ENCODE assay signal across 9 mouse cellular contexts in the genomic region with DNA sequence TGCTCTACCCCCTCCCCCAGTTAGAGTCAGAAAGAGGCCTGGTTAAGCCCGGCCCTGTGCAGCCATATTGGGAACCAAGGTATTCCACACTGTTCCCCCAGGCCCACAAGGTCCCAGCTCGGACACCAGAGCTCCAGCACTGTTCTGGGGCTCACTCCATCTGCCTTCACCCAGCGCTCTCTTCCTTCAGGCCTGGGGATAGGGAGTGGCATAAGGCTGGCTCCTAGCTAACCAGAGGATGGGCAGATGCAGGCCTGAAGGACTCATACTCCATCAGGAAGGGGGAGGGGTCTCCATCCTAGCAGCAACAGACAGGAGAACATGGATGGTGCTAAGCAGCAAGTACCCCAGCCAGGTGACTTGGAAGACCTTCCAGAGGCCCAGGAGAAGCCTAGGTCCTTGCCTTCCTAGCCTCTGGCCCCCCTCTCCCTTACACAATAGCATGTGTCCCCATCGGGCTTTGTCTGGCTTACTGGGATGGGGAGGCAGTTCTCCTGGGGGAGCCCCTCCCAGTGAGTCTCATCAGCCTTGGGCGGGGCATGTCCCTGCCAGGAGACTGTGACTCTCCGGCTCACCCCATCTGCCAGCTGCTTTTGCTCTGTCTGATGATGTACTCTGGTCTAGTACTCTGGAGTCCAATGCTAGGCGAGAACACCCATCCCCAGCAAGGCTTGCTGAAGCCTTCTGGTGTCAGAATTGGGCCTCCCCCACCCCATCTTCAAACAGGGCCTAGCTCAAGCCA. TPM values are rescaled to one million over a fixed set of nuclear protein-coding genes. Genes with fewer than 3 reads are reported as not detected.
DNase-seq lines count a peak whose midpoint lies in the region; ATAC-seq and TF ChIP-seq lines count a peak whose summit lies in the region.
"Had no signal": no experiment of that assay in that cellular context is flagged by ENCODE, and none has a peak within 500 bp of the region (broad histone marks: within the 10 kb centered on the region; RNA-seq: fewer than 3 reads in every experiment).

No protein-coding gene starts in this region.

- H3K4me1 ChIP-seq in heart, embryonic 12.5 days (replicated peaks) = peaks cover 20% of the 10 kb centered on the region
- peaks cover 42% of the 10 kb centered on the region for H3K4me1 ChIP-seq in embryonic facial prominence, embryonic 10.5 days
- peaks cover 11% of the 10 kb centered on the region; the same call in 1 of the 2 replicates for H3K4me1 ChIP-seq in intestine, embryonic 14.5 days (replicated peaks; ENCODE audit: control insufficient read depth, insufficient read depth, low read length)
- H3K4me1 ChIP-seq in neural tube, embryonic 15.5 days = peaks cover 43% of the 10 kb centered on the region

- no peak for DNase-seq in heart, postnatal 10 days
- peak; percentile 9 for DNase-seq in embryonic facial prominence, embryonic 10.5 days (ENCODE audit: low spot score)
- DNase-seq in intestine, embryonic 14.5 days (ENCODE audit: low spot score) = no peak
- DNase-seq in adrenal gland, postnatal 10 days = no peak
- DNase-seq in embryo, embryonic 10 days (ENCODE audit: low spot score) = no peak

- peak overlapping the region; percentile 50 for H3ac ChIP-seq in C2C12 (ENCODE audit: control insufficient read depth, insufficient read length, low read depth)

- no peak overlapping the region for H3K27ac ChIP-seq in heart, embryonic 12.5 days (ENCODE audit: poor library complexity, severe bottlenecking)
- H3K27ac ChIP-seq in embryonic facial prominence, embryonic 10.5 days (replicated peaks) = peak overlapping the region; percentile 88
- no peak overlapping the region for H3K27ac ChIP-seq in intestine, embryonic 14.5 days (ENCODE audit: low read depth)
- H3K27ac ChIP-seq in neural tube, embryonic 15.5 days (replicated peaks) = peak overlapping the region; percentile 87

- peaks cover 80% of the 10 kb centered on the region for H3K27me3 ChIP-seq in heart, embryonic 12.5 days (replicated peaks)
- H3K27me3 ChIP-seq in C2C12 (ENCODE audit: control insufficient read depth, insufficient read depth, insufficient read length) = no peaks in the 10 kb centered on the region
- H3K27me3 ChIP-seq in embryonic facial prominence, embryonic 10.5 days (replicated peaks; ENCODE audit: low read depth, poor library complexity, severe bottlenecking) = peaks cover 92% of the 10 kb centered on the region
- H3K27me3 ChIP-seq in intestine, embryonic 14.5 days (replicated peaks; ENCODE audit: control insufficient read depth, insufficient read depth, low read length) = peaks cover 36% of the 10 kb centered on the region
- H3K27me3 ChIP-seq in neural tube, embryonic 15.5 days (replicated peaks) = peaks cover 29% of the 10 kb centered on the region

- H3K9me3 ChIP-seq in heart, embryonic 12.5 days (replicated peaks) = no peaks in the 10 kb centered on the region
- H3K9me3 ChIP-seq in embryonic facial prominence, embryonic 10.5 days = no peaks in the 10 kb centered on the region
- H3K9me3 ChIP-seq in intestine, embryonic 14.5 days (ENCODE audit: control insufficient read depth, low read length) = no peaks in the 10 kb centered on the region
- no peaks in the 10 kb centered on the region for H3K9me3 ChIP-seq in neural tube, embryonic 15.5 days (replicated peaks)

- no peak for TF ChIP-seq CTCF in C2C12 (IDR thresholded peaks at IDR 0.05; ENCODE audit: control insufficient read depth, insufficient read depth, insufficient read length)

- peak overlapping the region; percentile 95 for H3K4me2 ChIP-seq in heart, embryonic 12.5 days
- H3K4me2 ChIP-seq in intestine, embryonic 14.5 days (ENCODE audit: low read length) = peak overlapping the region; percentile 80
- H3K4me2 ChIP-seq in neural tube, embryonic 15.5 days = peak overlapping the region; percentile 92

- WGBS in heart, embryonic 12.5 days = 71% methylated on average over 7 of the region's 7 CpGs
- WGBS in embryonic facial prominence, embryonic 10.5 days = 55% methylated on average over 7 of the region's 7 CpGs
- 74% methylated on average over 7 of the region's 7 CpGs for WGBS in intestine, embryonic 14.5 days
- WGBS in neural tube, embryonic 15.5 days = 37% methylated on average over 7 of the region's 7 CpGs

- ATAC-seq in heart, embryonic 12.5 days (ENCODE audit: insufficient number of reproducible peaks, low FRiP score) = no peak
- no peak for ATAC-seq in intestine, embryonic 14.5 days (replicated peaks; ENCODE audit: low FRiP score, low TSS enrichment, low read depth)
- no peak for ATAC-seq in neural tube, embryonic 15.5 days (ENCODE audit: low FRiP score)

- intact Hi-C loops in heart, postnatal 10 days (cut with DNase I) = loop anchor here (5.0 kb wide), 2 partner anchors 169 to 229 kb away; no protein-coding TSS in a partner anchor

- no peaks in the 10 kb centered on the region for H3K36me3 ChIP-seq in heart, embryonic 12.5 days
- H3K36me3 ChIP-seq in C2C12 (ENCODE audit: control insufficient read depth, insufficient read depth) = peaks cover 22% of the 10 kb centered on the region
- H3K36me3 ChIP-seq in embryonic facial prominence, embryonic 10.5 days (replicated peaks) = peaks cover 22% of the 10 kb centered on the region
- H3K36me3 ChIP-seq in intestine, embryonic 14.5 days (ENCODE audit: control insufficient read depth, insufficient read depth, low read length) = peaks cover 13% of the 10 kb centered on the region
- H3K36me3 ChIP-seq in neural tube, embryonic 15.5 days = peaks cover 17% of the 10 kb centered on the region
- H3K36me3 ChIP-seq: G1E had no signal

- H3K4me3 ChIP-seq in heart, embryonic 12.5 days = peak overlapping the region; percentile 71; the same call in 1 of the 2 replicates
- peak overlapping the region; percentile 44 for H3K4me3 ChIP-seq in C2C12 (ENCODE audit: insufficient read depth, poor library complexity, severe bottlenecking)
- H3K4me3 ChIP-seq in embryonic facial prominence, embryonic 10.5 days = peak overlapping the region; percentile 70
- H3K4me3 ChIP-seq in intestine, embryonic 14.5 days (ENCODE audit: low read depth, low read length) = peak overlapping the region; percentile 70
- peak overlapping the region; percentile 85 for H3K4me3 ChIP-seq in neural tube, embryonic 15.5 days (replicated peaks)

- H3K79me3 ChIP-seq in C2C12 (ENCODE audit: low read depth) = no peaks in the 10 kb centered on the region

- peaks cover 19% of the 10 kb centered on the region for H3K79me2 ChIP-seq in C2C12 (ENCODE audit: control insufficient read depth, insufficient read depth)

- no peak overlapping the region for H3K9ac ChIP-seq in heart, embryonic 12.5 days
- peak overlapping the region; percentile 71; the same call in 1 of the 2 replicates for H3K9ac ChIP-seq in intestine, embryonic 14.5 days (ENCODE audit: low read length)
- peak overlapping the region; percentile 98 for H3K9ac ChIP-seq in neural tube, embryonic 15.5 days (replicated peaks)

TF ChIP-seq in C2C12, 6 proteins besides CTCF, POLR2A, EP300 and RAD21:
- TF ChIP-seq MYOD1 (IDR thresholded peaks at IDR 0.05; ENCODE audit: control insufficient read depth, insufficient read length, low read depth) (peak; percentile 2), MAX (IDR thresholded peaks at IDR 0.05) (no peak)

RNA-seq across cellular contexts. Expression of a gene that starts 1.4 kb away (rescaled TPM):
- 6.3 and 6.5 TPM in 2 replicates for polyA plus RNA-seq in heart, embryonic 12.5 days (2016; fragmentation: Nextera tagmentation; extraction: Ambion mirVana)
- total RNA-seq in heart, postnatal 10 days (2021) = 10 to 100 TPM; 11.3 to 11.6 TPM
- 74.2 TPM for polyA plus RNA-seq in C2C12 (2012; fragmentation: generic; extraction: Trizol)
- polyA plus RNA-seq in embryonic facial prominence, embryonic 10.5 days (2016; fragmentation: Nextera tagmentation; extraction: Ambion mirVana) = 30.2 and 32.2 TPM in 2 replicates
- polyA plus RNA-seq in intestine, embryonic 14.5 days (2014; fragmentation: Nextera tagmentation; extraction: Ambion mirVana) = 29.3 and 29.9 TPM in 2 replicates
- 185 and 216 TPM in 2 replicates for polyA plus RNA-seq in neural tube, embryonic 15.5 days (2015; fragmentation: Nextera tagmentation; extraction: Ambion mirVana)
- total RNA-seq in adrenal gland, postnatal 10 days (2021) = 10 to 100 TPM; 14.2 to 24.3 TPM
- polyA plus RNA-seq: G1E had no signal

RNA-seq across cellular contexts. Expression of a gene that starts 2.1 kb away (rescaled TPM):
- 1.2 and 1.8 TPM in 2 replicates for polyA plus RNA-seq in heart, embryonic 12.5 days (2016; fragmentation: Nextera tagmentation; extraction: Ambion mirVana)
- total RNA-seq in heart, postnatal 10 days (2021) = 1 to 10 TPM; 2.2 to 4.1 TPM
- polyA plus RNA-seq in C2C12 (2012; fragmentation: generic; extraction: Trizol) = 5.3 TPM
- polyA plus RNA-seq in embryonic facial prominence, embryonic 10.5 days (2016; fragmentation: Nextera tagmentation; extraction: Ambion mirVana) = 3.2 and 3.6 TPM in 2 replicates
- 2.0 and 2.2 TPM in 2 replicates for polyA plus RNA-seq in intestine, embryonic 14.5 days (2014; fragmentation: Nextera tagmentation; extraction: Ambion mirVana)
- 14.0 and 21.3 TPM in 2 replicates for polyA plus RNA-seq in neural tube, embryonic 15.5 days (2015; fragmentation: Nextera tagmentation; extraction: Ambion mirVana)
- total RNA-seq in adrenal gland, postnatal 10 days (2021) = 1 to 10 TPM; 2.5 to 4.8 TPM
- polyA plus RNA-seq: G1E had no signal

RNA-seq across cellular contexts. Expression of a gene that starts 6.2 kb away (rescaled TPM):
- 5.5 and 7.9 TPM in 2 replicates for polyA plus RNA-seq in heart, embryonic 12.5 days (2016; fragmentation: Nextera tagmentation; extraction: Ambion mirVana)
- 1 to 10 TPM in 1 of 2 experiments, under 1 TPM in 1; 0.77 to 1.2 TPM for total RNA-seq in heart, postnatal 10 days (2021)
- 6.4 TPM for polyA plus RNA-seq in C2C12 (2012; fragmentation: generic; extraction: Trizol)
- 2.6 and 3.5 TPM in 2 replicates for polyA plus RNA-seq in embryonic facial prominence, embryonic 10.5 days (2016; fragmentation: Nextera tagmentation; extraction: Ambion mirVana)
- 1.9 and 2.0 TPM in 2 replicates for polyA plus RNA-seq in intestine, embryonic 14.5 days (2014; fragmentation: Nextera tagmentation; extraction: Ambion mirVana)
- polyA plus RNA-seq in neural tube, embryonic 15.5 days (2015; fragmentation: Nextera tagmentation; extraction: Ambion mirVana) = 10.1 and 11.5 TPM in 2 replicates
- 1 to 10 TPM; 1.1 to 1.4 TPM for total RNA-seq in adrenal gland, postnatal 10 days (2021)

RNA-seq across cellular contexts. Expression of a gene that starts 37.9 kb away (rescaled TPM):
- 0.13 and 0.67 TPM in 2 replicates for polyA plus RNA-seq in heart, embryonic 12.5 days (2016; fragmentation: Nextera tagmentation; extraction: Ambion mirVana)
- 1 to 10 TPM in 1 of 2 experiments, under 1 TPM in 1; 0.57 to 1.1 TPM for total RNA-seq in heart, postnatal 10 days (2021)
- polyA plus RNA-seq in C2C12 (2012; fragmentation: generic; extraction: Trizol) = 12.1 TPM
- polyA plus RNA-seq in embryonic facial prominence, embryonic 10.5 days (2016; fragmentation: Nextera tagmentation; extraction: Ambion mirVana) = 8.1 and 9.5 TPM in 2 replicates
- polyA plus RNA-seq in intestine, embryonic 14.5 days (2014; fragmentation: Nextera tagmentation; extraction: Ambion mirVana) = 0.14 and 0.22 TPM in 2 replicates
- polyA plus RNA-seq in neural tube, embryonic 15.5 days (2015; fragmentation: Nextera tagmentation; extraction: Ambion mirVana) = 1.2 and 1.9 TPM in 2 replicates
- 1 to 10 TPM; 1.2 to 9.1 TPM for total RNA-seq in adrenal gland, postnatal 10 days (2021)
- polyA plus RNA-seq: G1E had no signal

Comparison
In these comparisons a context has a peak if more than half of its experiments do, and no peak if none do; other contexts are left out.
1. H3K27ac ChIP-seq: peak in embryonic facial prominence, embryonic 10.5 days (single experiment) and neural tube, embryonic 15.5 days (single experiment); none in heart, embryonic 12.5 days (single experiment) and intestine, embryonic 14.5 days (single experiment).
2. Peak in every context shown above with its lines, with median percentiles within 50 percentile points of each other: H3K4me2 ChIP-seq and H3K4me3 ChIP-seq.